17 mouse cellular contexts compared by ENCODE assay signal in the genomic region with DNA sequence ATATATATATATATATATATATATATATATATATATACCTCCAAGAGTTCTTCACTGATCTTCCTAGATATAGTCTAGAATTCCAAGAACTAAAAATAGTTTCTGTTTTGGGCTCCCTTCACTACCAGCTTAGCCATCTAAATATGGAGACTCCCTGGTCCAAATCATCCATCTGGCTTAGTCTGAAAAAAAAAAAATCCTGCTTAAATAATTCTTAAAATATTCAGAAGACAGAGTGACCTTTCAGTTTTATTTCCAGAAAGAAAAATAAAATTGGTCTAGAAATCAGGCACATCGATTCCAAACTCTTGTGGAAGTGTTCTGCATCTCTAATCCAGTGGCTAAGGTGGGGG. TPM values are rescaled to one million over a fixed set of nuclear protein-coding genes. Genes with fewer than 3 reads are reported as not detected.
"Had no signal": no experiment of that assay in that cellular context is flagged by ENCODE, and none has a peak within 500 bp of the region (broad histone marks: within the 10 kb centered on the region; RNA-seq: fewer than 3 reads in every experiment).

No protein-coding gene starts in this region.

- H3K36me3 ChIP-seq: neural tube, embryonic 13.5 days; neural tube, embryonic 15.5 days had no signal

- H3K9ac ChIP-seq: lung, embryonic 14.5 days; midbrain, embryonic 12.5 days; neural tube, embryonic 13.5 days; neural tube, embryonic 15.5 days had no signal

- H3K4me1 ChIP-seq: midbrain, embryonic 10.5 days; midbrain, embryonic 12.5 days had no signal

- H3K27me3 ChIP-seq: midbrain, embryonic 12.5 days; neural tube, embryonic 13.5 days; neural tube, embryonic 15.5 days had no signal

- ATAC-seq: midbrain, embryonic 16.5 days had no signal

- H3K27ac ChIP-seq: midbrain, embryonic 10.5 days; midbrain, embryonic 12.5 days; neural tube, embryonic 13.5 days; neural tube, embryonic 15.5 days had no signal

- DNase-seq: lung, adult 18-20 months; lung, embryonic 14.5 days; lung, postnatal 10 days; lung, postnatal 4 days; midbrain, embryonic 14.5 days; retina, postnatal 1 day; right cerebral cortex, postnatal 4 days; spleen, adult 18-20 months; thymus, adult 2 months; thymus, postnatal 25 days had no signal

- H3K9me3 ChIP-seq: midbrain, embryonic 10.5 days; midbrain, embryonic 12.5 days; neural tube, embryonic 13.5 days; neural tube, embryonic 15.5 days had no signal

- H3K4me3 ChIP-seq: midbrain, embryonic 10.5 days; midbrain, embryonic 12.5 days; myocyte; neural tube, embryonic 13.5 days; neural tube, embryonic 15.5 days had no signal

- H3K4me2 ChIP-seq: lung, embryonic 14.5 days; midbrain, embryonic 12.5 days; neural tube, embryonic 13.5 days; neural tube, embryonic 15.5 days had no signal

RNA-seq across cellular contexts. Expression of gene Itgb8, which starts 28.6 kb away (rescaled TPM):
- total RNA-seq: megakaryocyte, adult 5-6 weeks had no signal
